ENCODE assay signal across 17 mouse cellular contexts in the genomic region with DNA sequence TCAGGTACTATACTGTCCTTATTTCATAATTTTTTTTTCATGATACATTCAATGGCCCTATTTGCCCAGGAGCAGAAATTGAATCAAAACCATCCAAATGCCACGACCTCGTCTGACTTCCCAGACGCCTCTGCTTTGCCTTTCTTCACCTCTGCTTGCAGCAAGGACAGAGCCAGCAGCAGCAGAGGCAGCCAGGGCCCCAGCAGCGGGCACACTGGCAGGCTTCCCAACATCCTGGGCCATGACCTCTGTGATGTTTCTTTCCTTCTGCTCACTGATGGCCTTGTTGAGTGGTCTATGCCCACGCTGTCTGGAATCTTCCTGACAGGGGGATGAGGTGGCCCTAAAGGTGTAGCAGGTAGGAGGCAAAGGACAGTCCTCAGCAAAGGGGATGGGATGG. TPM values are rescaled to one million over a fixed set of nuclear protein-coding genes. Genes with fewer than 3 reads are reported as not detected.
DNase-seq lines count a peak whose midpoint lies in the region; ATAC-seq and TF ChIP-seq lines count a peak whose summit lies in the region.
"Had no signal": no experiment of that assay in that cellular context is flagged by ENCODE, and none has a peak within 500 bp of the region (broad histone marks: within the 10 kb centered on the region; RNA-seq: fewer than 3 reads in every experiment).

No protein-coding gene starts in this region.

- H3K4me2 ChIP-seq in heart, postnatal 0 days (ENCODE audit: low read depth, low read length), result no peak overlapping the region
- H3K4me2 ChIP-seq in hindbrain, embryonic 16.5 days (ENCODE audit: low read length), result no peak overlapping the region
- H3K4me2 ChIP-seq: embryonic facial prominence, embryonic 13.5 days; limb, embryonic 12.5 days had no signal

- H3K36me3 ChIP-seq in heart, embryonic 10.5 days, result no peaks in the 10 kb centered on the region
- no peaks in the 10 kb centered on the region for H3K36me3 ChIP-seq in heart, postnatal 0 days (replicated peaks; ENCODE audit: control insufficient read depth, insufficient read depth, low read length)
- no peaks in the 10 kb centered on the region for H3K36me3 ChIP-seq in hindbrain, embryonic 16.5 days (ENCODE audit: control insufficient read depth, insufficient read depth, low read length)
- H3K36me3 ChIP-seq: embryonic facial prominence, embryonic 13.5 days; forebrain, embryonic 10.5 days; limb, embryonic 12.5 days had no signal

- WGBS in heart, embryonic 10.5 days, result 58% methylated on average over 5 of the region's 5 CpGs
- WGBS in heart, postnatal 0 days, result 14% methylated on average over 5 of the region's 5 CpGs
- 64% methylated on average over 5 of the region's 5 CpGs for WGBS in hindbrain, embryonic 16.5 days

- no peak for TF ChIP-seq EP300 in heart, postnatal 0 days (IDR thresholded peaks at IDR 0.05; ENCODE audit: low read depth)

- peak; percentile 78; the same call in 1 of the 2 replicates for ATAC-seq in heart, postnatal 0 days (ENCODE audit: insufficient read depth, low read depth)
- ATAC-seq in hindbrain, embryonic 16.5 days, result no peak
- ATAC-seq: inflammation-experienced regulatory T-cells, adult 6 months; lung, postnatal 0 days had no signal

- H3K4me3 ChIP-seq in heart, embryonic 10.5 days, result no peak overlapping the region
- H3K4me3 ChIP-seq in heart, postnatal 0 days (ENCODE audit: low read depth, low read length), result no peak overlapping the region
- H3K4me3 ChIP-seq in hindbrain, embryonic 16.5 days (ENCODE audit: low read length), result no peak overlapping the region
- H3K4me3 ChIP-seq: embryonic facial prominence, embryonic 13.5 days; forebrain, embryonic 10.5 days; limb, embryonic 12.5 days; megakaryocyte, embryonic 14.5 days had no signal

- H3K27me3 ChIP-seq in heart, embryonic 10.5 days (ENCODE audit: insufficient read depth, poor library complexity, severe bottlenecking), result no peaks in the 10 kb centered on the region
- no peaks in the 10 kb centered on the region for H3K27me3 ChIP-seq in heart, postnatal 0 days (ENCODE audit: control insufficient read depth, insufficient read depth, low read length)
- H3K27me3 ChIP-seq in hindbrain, embryonic 16.5 days (replicated peaks; ENCODE audit: control insufficient read depth, insufficient read depth, low read length), result no peaks in the 10 kb centered on the region
- H3K27me3 ChIP-seq: embryonic facial prominence, embryonic 13.5 days; limb, embryonic 12.5 days had no signal

- no peaks in the 10 kb centered on the region for H3K9me3 ChIP-seq in heart, embryonic 10.5 days
- no peaks in the 10 kb centered on the region for H3K9me3 ChIP-seq in heart, postnatal 0 days (replicated peaks; ENCODE audit: control insufficient read depth, low read length)
- no peaks in the 10 kb centered on the region for H3K9me3 ChIP-seq in hindbrain, embryonic 16.5 days (ENCODE audit: control insufficient read depth, low read length)
- H3K9me3 ChIP-seq: embryonic facial prominence, embryonic 13.5 days; forebrain, embryonic 10.5 days; limb, embryonic 12.5 days had no signal

- TF ChIP-seq CTCF in heart, postnatal 0 days (IDR thresholded peaks at IDR 0.05; ENCODE audit: low read depth), result no peak

- no peak overlapping the region for H3K9ac ChIP-seq in heart, postnatal 0 days (replicated peaks; ENCODE audit: low read depth, low read length)
- no peak overlapping the region for H3K9ac ChIP-seq in hindbrain, embryonic 16.5 days (ENCODE audit: low read depth, low read length)
- H3K9ac ChIP-seq: embryonic facial prominence, embryonic 13.5 days; limb, embryonic 12.5 days; liver, embryonic 14.5 days had no signal

- DNase-seq in heart, embryonic 10.5 days (ENCODE audit: low spot score), result peak; percentile 56
- no peak for DNase-seq in heart, adult 8-10 months (ENCODE audit: low spot score)
- DNase-seq in adrenal gland, adult 2 months, result peak; percentile 86
- peak; percentile 82 to 83 for DNase-seq in adrenal gland, postnatal 36 days
- DNase-seq in heart, postnatal 0 days (ENCODE audit: low spot score), result no peak
- DNase-seq in layer of hippocampus, postnatal 10 days (ENCODE audit: low spot score in 2 of 2), result no peak
- DNase-seq in left cerebral cortex, postnatal 14 days (ENCODE audit: low spot score in 2 of 2), result no peak
- DNase-seq: cerebellum, adult 2 months; thymus, postnatal 14 days had no signal

- peak overlapping the region; percentile 8; the same call in 1 of the 2 replicates for H3K27ac ChIP-seq in heart, embryonic 10.5 days
- H3K27ac ChIP-seq in heart, postnatal 0 days (ENCODE audit: low read depth), result no peak overlapping the region
- no peak overlapping the region for H3K27ac ChIP-seq in hindbrain, embryonic 16.5 days (ENCODE audit: low read depth, low read length)
- H3K27ac ChIP-seq: embryonic facial prominence, embryonic 13.5 days; forebrain, embryonic 10.5 days; limb, embryonic 12.5 days; liver, embryonic 14.5 days had no signal

- H3K4me1 ChIP-seq in heart, embryonic 10.5 days, result peaks cover 15% of the 10 kb centered on the region
- H3K4me1 ChIP-seq in heart, postnatal 0 days (ENCODE audit: control insufficient read depth, insufficient read depth), result peaks cover 13% of the 10 kb centered on the region
- H3K4me1 ChIP-seq in hindbrain, embryonic 16.5 days (ENCODE audit: control insufficient read depth, insufficient read depth, low read depth, low read length), result peaks cover 9% of the 10 kb centered on the region

- intact Hi-C loops in left cerebral cortex, postnatal 14 days (cut with DNase I), result no loop called here

RNA-seq across cellular contexts. Expression of gene Srsf10, which starts 8.0 kb away (rescaled TPM):
- 188 and 227 TPM in 2 replicates for polyA plus RNA-seq in heart, embryonic 10.5 days (2016; fragmentation: Nextera tagmentation; extraction: Ambion mirVana)
- total RNA-seq in heart, adult 8-10 months (2022), result 10 to 100 TPM; 33.2 to 42.3 (median 37.9) TPM
- 100 to 1,000 TPM in 1 of 2 experiments, 10 to 100 TPM in 1; 84.2 to 139 TPM for total RNA-seq in adrenal gland, adult 2 months (2021)
- 111 and 117 TPM in 2 replicates for polyA plus RNA-seq in adrenal gland, adult 2 months (2012; rRNA removed)
- total RNA-seq in adrenal gland, postnatal 36 days (2021), result 100 to 1,000 TPM in 1 of 2 experiments, 10 to 100 TPM in 1; 82.3 to 120 TPM
- 51.8 and 63.6 TPM in 2 replicates for total RNA-seq in heart, postnatal 0 days (2014; rRNA removed; ENCODE audit: low replicate concordance)
- polyA plus RNA-seq in heart, postnatal 0 days (2015; fragmentation: Nextera tagmentation; extraction: Ambion mirVana), result 97.0 and 102 TPM in 2 replicates
- polyA plus RNA-seq in hindbrain, embryonic 16.5 days (2015; fragmentation: Nextera tagmentation; extraction: Ambion mirVana), result 144 and 166 TPM in 2 replicates
- 10 to 100 TPM; 86.7 to 88.2 TPM for total RNA-seq in layer of hippocampus, postnatal 10 days (2021)
- 10 to 100 TPM; 71.0 to 77.4 TPM for total RNA-seq in left cerebral cortex, postnatal 14 days (2021)

RNA-seq across cellular contexts. Expression of gene Pnrc2, which starts 26.1 kb away (rescaled TPM):
- polyA plus RNA-seq in heart, embryonic 10.5 days (2016; fragmentation: Nextera tagmentation; extraction: Ambion mirVana), result 121 and 150 TPM in 2 replicates
- 10 to 100 TPM; 51.2 to 75.7 (median 66.5) TPM for total RNA-seq in heart, adult 8-10 months (2022)
- total RNA-seq in adrenal gland, adult 2 months (2021), result 100 to 1,000 TPM in 1 of 2 experiments, 10 to 100 TPM in 1; 99.4 to 128 TPM
- polyA plus RNA-seq in adrenal gland, adult 2 months (2012; rRNA removed), result 5.5 and 8.6 TPM in 2 replicates
- 100 to 1,000 TPM; 104 to 111 TPM for total RNA-seq in adrenal gland, postnatal 36 days (2021)
- total RNA-seq in heart, postnatal 0 days (2014; rRNA removed; ENCODE audit: low replicate concordance), result 78.7 and 80.8 TPM in 2 replicates
- polyA plus RNA-seq in heart, postnatal 0 days (2015; fragmentation: Nextera tagmentation; extraction: Ambion mirVana), result 107 and 111 TPM in 2 replicates
- 98.2 and 103 TPM in 2 replicates for polyA plus RNA-seq in hindbrain, embryonic 16.5 days (2015; fragmentation: Nextera tagmentation; extraction: Ambion mirVana)
- total RNA-seq in layer of hippocampus, postnatal 10 days (2021), result 10 to 100 TPM; 59.0 to 80.1 TPM
- 10 to 100 TPM; 48.8 to 49.7 TPM for total RNA-seq in left cerebral cortex, postnatal 14 days (2021)

RNA-seq across cellular contexts. Expression of gene Cnr2, which starts 47.6 kb away (rescaled TPM):
- 0.60 and 1.4 TPM in 2 replicates for polyA plus RNA-seq in heart, embryonic 10.5 days (2016; fragmentation: Nextera tagmentation; extraction: Ambion mirVana)
- under 1 TPM; 0.22 to 0.57 (median 0.36) TPM for total RNA-seq in heart, adult 8-10 months (2022)
- total RNA-seq in adrenal gland, adult 2 months (2021), result 1 to 10 TPM in 1 of 2 experiments, under 1 TPM in 1; 0.92 to 2.5 TPM
- 1.8 and 2.1 TPM in 2 replicates for polyA plus RNA-seq in adrenal gland, adult 2 months (2012; rRNA removed)
- total RNA-seq in adrenal gland, postnatal 36 days (2021), result 1 to 10 TPM; 1.3 to 1.6 TPM
- 0.15 and 0.27 TPM in 2 replicates for total RNA-seq in heart, postnatal 0 days (2014; rRNA removed; ENCODE audit: low replicate concordance)
- 0.36 and 0.44 TPM in 2 replicates for polyA plus RNA-seq in heart, postnatal 0 days (2015; fragmentation: Nextera tagmentation; extraction: Ambion mirVana)
- 0.09 and 0.10 TPM in 2 replicates for polyA plus RNA-seq in hindbrain, embryonic 16.5 days (2015; fragmentation: Nextera tagmentation; extraction: Ambion mirVana)
- total RNA-seq in layer of hippocampus, postnatal 10 days (2021), result under 1 TPM; 0.18 to 0.22 TPM
- total RNA-seq in left cerebral cortex, postnatal 14 days (2021), result under 1 TPM in 1 of 2 experiments, not detected in 1; 0.09 TPM

Comparison
In these comparisons a context has a peak if more than half of its experiments do, and no peak if none do; other contexts are left out.
1. DNase-seq: peak in heart, embryonic 10.5 days (single experiment), adrenal gland, adult 2 months (single experiment) and adrenal gland, postnatal 36 days (2 of 2); none in heart, adult 8-10 months (single experiment), heart, postnatal 0 days (single experiment), layer of hippocampus, postnatal 10 days (0 of 2) and left cerebral cortex, postnatal 14 days (0 of 2).